Comparison of ENCODE assay signal across 16 mouse cellular contexts in the genomic region with DNA sequence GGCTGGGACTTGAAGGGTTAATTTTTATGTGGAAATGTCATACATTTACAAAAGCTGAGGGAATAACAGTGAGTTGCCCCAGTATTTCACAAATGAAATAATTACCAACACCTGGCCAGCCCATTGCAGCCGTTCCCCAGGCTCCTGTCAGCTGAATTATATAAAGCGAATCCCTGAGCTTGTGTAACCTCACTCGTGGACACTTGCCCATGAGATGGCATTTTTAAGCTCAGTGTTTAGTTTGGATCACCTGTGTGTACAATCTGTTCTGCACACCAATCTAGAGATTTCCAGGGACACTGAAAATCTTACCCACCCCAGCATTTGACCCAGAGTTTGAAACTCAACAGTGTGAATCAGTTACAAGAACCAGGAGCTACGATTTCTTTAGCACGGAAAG. TPM values are rescaled to one million over a fixed set of nuclear protein-coding genes. Genes with fewer than 3 reads are reported as not detected.
DNase-seq lines count a peak whose midpoint lies in the region; TF ChIP-seq lines count a peak whose summit lies in the region.
"Had no signal": no experiment of that assay in that cellular context is flagged by ENCODE, and none has a peak within 500 bp of the region (broad histone marks: within the 10 kb centered on the region; RNA-seq: fewer than 3 reads in every experiment).

No protein-coding gene starts in this region.

- no peak overlapping the region for H3K4me3 ChIP-seq in layer of hippocampus, adult 2 months
- H3K4me3 ChIP-seq: forebrain, embryonic 13.5 days; hindbrain, embryonic 13.5 days; intestine, embryonic 15.5 days; limb, embryonic 13.5 days; midbrain, embryonic 15.5 days had no signal

- peak; percentile 31 for DNase-seq in cerebellum, adult 11-12 months
- no peak for DNase-seq in cerebellum, postnatal 4 days (ENCODE audit: low spot score in 2 of 2)
- no peak for DNase-seq in layer of hippocampus, adult 2 months (ENCODE audit: low spot score in 2 of 2)
- DNase-seq in layer of hippocampus, adult 9-11 months, result no peak
- DNase-seq in 3T3-L1 (ENCODE audit: low read depth, low spot score), result peak; percentile 29
- DNase-seq in cerebellum, postnatal 36 days, result peak; percentile 15 to 29
- DNase-seq in left cerebral cortex, postnatal 25 days (ENCODE audit: low spot score in 2 of 2), result no peak
- DNase-seq in thymus, postnatal 4 days, result no peak
- DNase-seq: adrenal gland, postnatal 10 days; heart, postnatal 10 days; thymus, adult 18-20 months had no signal

- intact Hi-C loops in left cerebral cortex, postnatal 25 days (cut with DNase I), result no loop called here

- TF ChIP-seq CTCF in layer of hippocampus, adult 2 months (conservative IDR thresholded peaks at IDR 0.05), result no peak

- 0 out of 2 replicates have a peak overlapping the region, but pooled peaks have one; percentile 18 for H3K27ac ChIP-seq in layer of hippocampus, adult 2 months
- H3K27ac ChIP-seq: forebrain, embryonic 13.5 days; hindbrain, embryonic 13.5 days; intestine, embryonic 15.5 days; limb, embryonic 13.5 days; midbrain, embryonic 15.5 days had no signal

RNA-seq across cellular contexts. Expression of gene Hnrnpll, which starts 40.0 kb away (rescaled TPM):
- total RNA-seq in layer of hippocampus, adult 2 months (2021), result 10 to 100 TPM; 62.8 to 67.1 TPM
- 10 to 100 TPM; 55.4 to 63.6 TPM for total RNA-seq in left cerebral cortex, postnatal 25 days (2021)

Comparison
In these comparisons a context has a peak if more than half of its experiments do, and no peak if none do; other contexts are left out.
1. DNase-seq: peak in cerebellum, adult 11-12 months (single experiment), 3T3-L1 (single experiment) and cerebellum, postnatal 36 days (2 of 2); none in cerebellum, postnatal 4 days (0 of 2), layer of hippocampus, adult 2 months (0 of 2), layer of hippocampus, adult 9-11 months (single experiment), left cerebral cortex, postnatal 25 days (0 of 2) and thymus, postnatal 4 days (single experiment).